Mouse (Mus musculus) spleen, postnatal 4 days (tissue): ENCODE results near the gene Cdh12.

ENCODE experiments used
- DNase-seq, 2 experiments: peaks; one replicate each; pipeline ENCODE4 v3.0.0; 2022; ENCODE audit warnings: low spot score in 2 of 2

The Cdh12 gene

GRCm38 (mm10) chr15:20696229-20696628 lies 247.2 kb downstream of the Cdh12 start:
- no peak for DNase-seq

GRCm38 (mm10) chr15:20711859-20712258 lies 262.8 kb downstream of the Cdh12 start:
- DNase-seq: no peak

GRCm38 (mm10) chr15:20772289-20772688 lies 323.2 kb downstream of the Cdh12 start:
- DNase-seq: no peak

GRCm38 (mm10) chr15:20773423-20773822 lies 324.4 kb downstream of the Cdh12 start:
- no peak for DNase-seq

- DNase-seq: no peak
These were observed 347.9 kb downstream of the Cdh12 start for GRCm38 (mm10) chr15:20796999-20797398.

- DNase-seq: no peak
These were observed 349.5 kb downstream of the Cdh12 start for GRCm38 (mm10) chr15:20798541-20798940.

GRCm38 (mm10) chr15:20835887-20836286 lies 386.8 kb downstream of the Cdh12 start:
- DNase-seq: no peak

GRCm38 (mm10) chr15:20836991-20837390 lies 387.9 kb downstream of the Cdh12 start:
- DNase-seq: no peak

GRCm38 (mm10) chr15:20841479-20841878 lies 392.4 kb downstream of the Cdh12 start:
- no peak for DNase-seq

- no peak for DNase-seq
These were observed 414.0 kb downstream of the Cdh12 start for GRCm38 (mm10) chr15:20863076-20863475.

- no peak for DNase-seq
These were observed 423.5 kb downstream of the Cdh12 start for GRCm38 (mm10) chr15:20872518-20872917.

GRCm38 (mm10) chr15:20876993-20877392 lies 427.9 kb downstream of the Cdh12 start:
- no peak for DNase-seq

- DNase-seq: no peak
These were observed 444.4 kb downstream of the Cdh12 start for GRCm38 (mm10) chr15:20893471-20893870.

GRCm38 (mm10) chr15:20902568-20902967 lies 453.5 kb downstream of the Cdh12 start:
- DNase-seq: no peak

- DNase-seq: no peak
These were observed 479.2 kb downstream of the Cdh12 start for GRCm38 (mm10) chr15:20928221-20928620.

GRCm38 (mm10) chr15:20944000-20944399 lies 494.9 kb downstream of the Cdh12 start:
- DNase-seq: no peak

- no peak for DNase-seq
These were observed 518.4 kb downstream of the Cdh12 start for GRCm38 (mm10) chr15:20967463-20967862.

- DNase-seq: no peak
These were observed 522.0 kb downstream of the Cdh12 start for GRCm38 (mm10) chr15:20971041-20971440.

- no peak for DNase-seq
These were observed 551.5 kb downstream of the Cdh12 start for GRCm38 (mm10) chr15:21000541-21000940.

GRCm38 (mm10) chr15:21007931-21008330 lies 558.9 kb downstream of the Cdh12 start:
- DNase-seq: no peak

GRCm38 (mm10) chr15:21008487-21008886 lies 559.4 kb downstream of the Cdh12 start:
- no peak for DNase-seq

GRCm38 (mm10) chr15:21008969-21009368 lies 559.9 kb downstream of the Cdh12 start:
- DNase-seq: no peak

- no peak for DNase-seq
These were observed 614.6 kb downstream of the Cdh12 start for GRCm38 (mm10) chr15:21063683-21064082.

- DNase-seq: no peak
These were observed 620.2 kb downstream of the Cdh12 start for GRCm38 (mm10) chr15:21069264-21069663.

- DNase-seq: no peak
These were observed 643.8 kb downstream of the Cdh12 start for GRCm38 (mm10) chr15:21092824-21093223.
